Mouse (Mus musculus) forebrain, embryonic 12.5 days (tissue): Measurements from ENCODE around the gene 1700069L16Rik. TPM values are rescaled to one million over a fixed set of nuclear protein-coding genes. Genes with fewer than 3 reads are reported as not detected.
A peak's percentile ranks its signal among the peaks of the same experiment; 100 is the strongest.

Experiments used
- ATAC-seq: fragments of 200-750 bp; cut with Nextera tagmentation; 2 replicates; pipeline ENCODE4 v1.8.0; 2017; ENCODE audit warnings: moderate TSS enrichment; ENCODE audit not compliant: low FRiP score
- H3K27ac ChIP-seq: fragments of 300-500 bp; sonication (generic); 2 replicates; pipeline ENCODE4 v1.5.1; 2016; ENCODE audit warnings: mild to moderate bottlenecking
- H3K27me3 ChIP-seq: fragments of 300-500 bp; sonication (generic); 2 replicates; pipeline ENCODE4 v1.6.1; 2016; ENCODE audit warnings: mild to moderate bottlenecking
- H3K36me3 ChIP-seq: fragments of 300-500 bp; sonication (generic); replicated peaks from 2 replicates; pipeline ENCODE4 v1.6.1; 2016; ENCODE audit warnings: mild to moderate bottlenecking
- H3K4me1 ChIP-seq: fragments of 300-500 bp; sonication (generic); 2 replicates; pipeline ENCODE4 v1.6.1; 2016
- H3K4me2 ChIP-seq: fragments of 300-500 bp; sonication (generic); 2 replicates; pipeline ENCODE4 v1.6.1; 2016; ENCODE audit warnings: mild to moderate bottlenecking, moderate library complexity
- H3K4me3 ChIP-seq: fragments of 300-500 bp; sonication (generic); replicated peaks from 2 replicates; pipeline ENCODE4 v1.5.1; 2016; ENCODE audit warnings: mild to moderate bottlenecking
- H3K9ac ChIP-seq: fragments of 300-500 bp; sonication (generic); 2 replicates; pipeline ENCODE4 v1.6.1; 2016; ENCODE audit warnings: mild to moderate bottlenecking
- H3K9me3 ChIP-seq: fragments of 300-500 bp; sonication (generic); 2 replicates; pipeline ENCODE4 v1.6.1; 2016
- WGBS: fragments of 180-500 bp; shearing (Covaris S2); methylation state at CpG from one replicate; pipeline ENCODE4 v1.1.7; 2016; 5-methylcytosine and 5-hydroxymethylcytosine counted together
- polyA plus RNA-seq: library from polyadenylated mRNA; unstranded; fragments of >200 nt; fragmentation: Nextera tagmentation; extraction: Ambion mirVana; gene quantifications from 2 replicates; pipeline ENCODE4 v1.2.1, GENCODE M21; 2016

1700069L16Rik gene
- polyA plus RNA-seq, 1 experiment from 2014 or later: not detected

GRCm38 (mm10) chr5:113703803-113704585 lies 20.6 kb downstream of the 1700069L16Rik start:
- ATAC-seq: peak; percentile 33; the same call in 1 of the 2 replicates
- 50% methylated on average over 21 of the region's 21 CpGs for WGBS
- no peaks in the 10 kb centered on the region for H3K36me3 ChIP-seq
- H3K4me1 ChIP-seq: peaks cover 19% of the 10 kb centered on the region; the same call in 1 of the 2 replicates
- no peak overlapping the region for H3K4me2 ChIP-seq
- no peaks in the 10 kb centered on the region for H3K27me3 ChIP-seq
- H3K4me3 ChIP-seq: no peak overlapping the region
- no peak overlapping the region for H3K9ac ChIP-seq
- H3K27ac ChIP-seq: peak overlapping the region; percentile 48
- no peaks in the 10 kb centered on the region for H3K9me3 ChIP-seq

- no peak overlapping the region for H3K4me2 ChIP-seq
- no peaks in the 10 kb centered on the region for H3K27me3 ChIP-seq
- peaks cover 19% of the 10 kb centered on the region; the same call in 1 of the 2 replicates for H3K4me1 ChIP-seq
- no peak overlapping the region for H3K9ac ChIP-seq
- H3K27ac ChIP-seq: no peak overlapping the region
- no peaks in the 10 kb centered on the region for H3K36me3 ChIP-seq
- WGBS: 86% methylated on average over 19 of the region's 19 CpGs
- no peak for ATAC-seq
- no peaks in the 10 kb centered on the region for H3K9me3 ChIP-seq
- no peak overlapping the region for H3K4me3 ChIP-seq
Observed at GRCm38 (mm10) chr5:113700388-113701023, 24.1 kb downstream of the 1700069L16Rik start.

- no peak overlapping the region for H3K4me3 ChIP-seq
- H3K4me2 ChIP-seq: no peak overlapping the region
- H3K36me3 ChIP-seq: no peaks in the 10 kb centered on the region
- 53% methylated on average over 5 of the region's 5 CpGs for WGBS
- H3K27ac ChIP-seq: no peak overlapping the region
- H3K9me3 ChIP-seq: no peaks in the 10 kb centered on the region
- H3K9ac ChIP-seq: no peak overlapping the region
- ATAC-seq: no peak
- peaks cover 23% of the 10 kb centered on the region for H3K4me1 ChIP-seq
- no peaks in the 10 kb centered on the region for H3K27me3 ChIP-seq
Observed at GRCm38 (mm10) chr5:113694415-113694814, 30.2 kb downstream of the 1700069L16Rik start.

GRCm38 (mm10) chr5:113694000-113694399 lies 30.6 kb downstream of the 1700069L16Rik start:
- whole genome bisulfite sequencing: 66% methylated on average over 4 of the region's 4 CpGs
- H3K27me3 ChIP-seq: no peaks in the 10 kb centered on the region
- no peak overlapping the region for H3K27ac ChIP-seq
- H3K9me3 ChIP-seq: no peaks in the 10 kb centered on the region
- no peak overlapping the region for H3K9ac ChIP-seq
- no peaks in the 10 kb centered on the region for H3K36me3 ChIP-seq
- peaks cover 26% of the 10 kb centered on the region for H3K4me1 ChIP-seq
- no peak for ATAC-seq
- H3K4me3 ChIP-seq: no peak overlapping the region
- H3K4me2 ChIP-seq: no peak overlapping the region

GRCm38 (mm10) chr5:113693196-113693755 lies 31.3 kb downstream of the 1700069L16Rik start:
- Histone ChIP-seq H3K27me3 (no peaks in the 10 kb centered on the region), H3K36me3 (no peaks in the 10 kb centered on the region), H3K9ac (no peak overlapping the region), H3K27ac (no peak overlapping the region), H3K4me1 (peaks cover 26% of the 10 kb centered on the region), H3K4me2 (no peak overlapping the region), H3K9me3 (no peaks in the 10 kb centered on the region), H3K4me3 (no peak overlapping the region)
- WGBS: 89% methylated on average over 8 of the region's 8 CpGs
- no peak for ATAC-seq

- peak overlapping the region; percentile 58; the same call in 1 of the 2 replicates for H3K27ac ChIP-seq
Observed at GRCm38 (mm10) chr5:113690866-113691265, 33.7 kb downstream of the 1700069L16Rik start.

GRCm38 (mm10) chr5:113690069-113690548 lies 34.5 kb downstream of the 1700069L16Rik start:
- Histone ChIP-seq H3K27me3 (no peaks in the 10 kb centered on the region), H3K4me3 (no peak overlapping the region), H3K27ac (peak overlapping the region; percentile 58; the same call in 1 of the 2 replicates), H3K9me3 (no peaks in the 10 kb centered on the region), H3K4me1 (peaks cover 25% of the 10 kb centered on the region), H3K4me2 (no peak overlapping the region), H3K9ac (no peak overlapping the region), H3K36me3 (no peaks in the 10 kb centered on the region)
- ATAC-seq: peak; percentile 63
- whole genome bisulfite sequencing: 58% methylated on average over 15 of the region's 15 CpGs

More at GRCm38 (mm10) chr5:113690866-113691265, 33.7 kb downstream of the 1700069L16Rik start:
- ATAC-seq: no peak
- no peaks in the 10 kb centered on the region for H3K27me3 ChIP-seq
- no peaks in the 10 kb centered on the region for H3K9me3 ChIP-seq
- no peak overlapping the region for H3K4me2 ChIP-seq
- no peaks in the 10 kb centered on the region for H3K36me3 ChIP-seq
- peaks cover 26% of the 10 kb centered on the region for H3K4me1 ChIP-seq
- no peak overlapping the region for H3K4me3 ChIP-seq
- WGBS: 93% methylated on average over 2 of the region's 2 CpGs
- H3K9ac ChIP-seq: no peak overlapping the region

GRCm38 (mm10) chr5:113687514-113687913 lies 37.1 kb downstream of the 1700069L16Rik start:
- Histone ChIP-seq H3K27ac (no peak overlapping the region), H3K9me3 (no peaks in the 10 kb centered on the region), H3K36me3 (no peaks in the 10 kb centered on the region), H3K9ac (no peak overlapping the region), H3K27me3 (no peaks in the 10 kb centered on the region), H3K4me3 (no peak overlapping the region), H3K4me2 (no peak overlapping the region), H3K4me1 (peaks cover 20% of the 10 kb centered on the region)
- ATAC-seq: no peak
- 90% methylated on average over 5 of the region's 5 CpGs for WGBS

GRCm38 (mm10) chr5:113685471-113685870 lies 39.1 kb downstream of the 1700069L16Rik start:
- Histone ChIP-seq H3K27ac (no peak overlapping the region), H3K9ac (no peak overlapping the region), H3K4me3 (no peak overlapping the region), H3K4me1 (peaks cover 15% of the 10 kb centered on the region), H3K4me2 (no peak overlapping the region), H3K9me3 (no peaks in the 10 kb centered on the region), H3K27me3 (no peaks in the 10 kb centered on the region), H3K36me3 (no peaks in the 10 kb centered on the region)
- 79% methylated on average over 5 of the region's 5 CpGs for WGBS
- ATAC-seq: no peak

- H3K36me3 ChIP-seq: no peaks in the 10 kb centered on the region
- H3K27ac ChIP-seq: no peak overlapping the region
- WGBS: 72% methylated on average over 5 of the region's 5 CpGs
- H3K4me1 ChIP-seq: peaks cover 6% of the 10 kb centered on the region; the same call in 1 of the 2 replicates
- no peak for ATAC-seq
- no peak overlapping the region for H3K4me3 ChIP-seq
- H3K9ac ChIP-seq: no peak overlapping the region
- no peak overlapping the region for H3K4me2 ChIP-seq
- no peaks in the 10 kb centered on the region for H3K9me3 ChIP-seq
- H3K27me3 ChIP-seq: no peaks in the 10 kb centered on the region
Observed at GRCm38 (mm10) chr5:113683246-113683645, 41.3 kb downstream of the 1700069L16Rik start.

- no peak overlapping the region for H3K4me2 ChIP-seq
- no peaks in the 10 kb centered on the region for H3K27me3 ChIP-seq
- H3K9ac ChIP-seq: no peak overlapping the region
- no peak for ATAC-seq
- WGBS: 87% methylated on average over 3 of the region's 3 CpGs
- peaks cover 6% of the 10 kb centered on the region; the same call in 1 of the 2 replicates for H3K4me1 ChIP-seq
- no peak overlapping the region for H3K4me3 ChIP-seq
- no peaks in the 10 kb centered on the region for H3K9me3 ChIP-seq
- H3K27ac ChIP-seq: no peak overlapping the region
- no peaks in the 10 kb centered on the region for H3K36me3 ChIP-seq
Observed at GRCm38 (mm10) chr5:113682472-113682871, 42.1 kb downstream of the 1700069L16Rik start.

GRCm38 (mm10) chr5:113681219-113681618 lies 43.4 kb downstream of the 1700069L16Rik start:
- Histone ChIP-seq H3K27ac (no peak overlapping the region), H3K4me1 (peaks cover 6% of the 10 kb centered on the region; the same call in 1 of the 2 replicates), H3K4me3 (no peak overlapping the region), H3K27me3 (no peaks in the 10 kb centered on the region), H3K9ac (no peak overlapping the region), H3K4me2 (no peak overlapping the region), H3K9me3 (no peaks in the 10 kb centered on the region), H3K36me3 (no peaks in the 10 kb centered on the region)
- whole genome bisulfite sequencing: 81% methylated on average over 14 of the region's 14 CpGs
- ATAC-seq: no peak
